ENCODE assay signal across 12 mouse cellular contexts in the genomic region with DNA sequence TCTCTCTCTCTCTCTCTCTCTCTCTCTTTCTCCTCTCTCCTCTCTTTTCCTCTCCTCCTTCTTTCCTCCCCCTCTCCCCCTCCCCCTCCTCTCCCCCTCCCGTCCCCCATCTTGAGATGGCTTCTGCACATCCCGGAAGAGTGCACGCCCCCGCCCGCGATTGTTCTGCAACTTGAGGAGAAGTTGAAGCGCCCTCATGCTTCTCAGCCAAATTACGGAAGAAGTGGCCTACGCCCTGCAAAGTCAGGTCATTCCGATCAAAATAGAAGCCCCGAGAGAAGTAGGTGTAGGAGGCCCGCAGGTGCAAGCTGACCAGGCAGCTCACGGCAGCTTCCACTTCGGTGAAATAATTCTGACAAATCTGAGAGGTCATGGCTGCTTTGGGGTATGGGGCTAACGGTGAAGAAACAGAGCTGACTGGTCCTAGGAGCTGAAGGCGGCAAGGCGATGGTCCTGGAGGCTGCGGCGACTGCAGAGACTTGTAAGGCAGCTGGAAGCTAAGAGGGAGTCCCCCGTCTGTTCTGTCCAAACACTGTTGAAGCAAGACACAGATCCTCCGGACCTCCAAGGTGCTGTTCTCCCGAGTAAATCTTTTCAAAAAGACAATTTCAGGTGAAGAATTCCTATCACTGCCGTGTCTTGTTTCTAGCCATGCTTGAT. TPM values are rescaled to one million over a fixed set of nuclear protein-coding genes. Genes with fewer than 3 reads are reported as not detected.
"Had no signal": no experiment of that assay in that cellular context is flagged by ENCODE, and none has a peak within 500 bp of the region (broad histone marks: within the 10 kb centered on the region; RNA-seq: fewer than 3 reads in every experiment).

No protein-coding gene starts in this region.

- H3K4me1 ChIP-seq: limb, embryonic 10.5 days; limb, embryonic 13.5 days; liver, embryonic 12.5 days; liver, embryonic 15.5 days; midbrain, embryonic 10.5 days had no signal

- H3K27me3 ChIP-seq: liver, embryonic 12.5 days; liver, embryonic 15.5 days had no signal

- H3K4me3 ChIP-seq: limb, embryonic 10.5 days; limb, embryonic 13.5 days; liver, embryonic 12.5 days; liver, embryonic 15.5 days; midbrain, embryonic 10.5 days had no signal

- ATAC-seq: liver, embryonic 12.5 days had no signal

- H3K36me3 ChIP-seq: limb, embryonic 10.5 days; limb, embryonic 13.5 days; liver, embryonic 12.5 days; liver, embryonic 15.5 days; midbrain, embryonic 10.5 days had no signal

- H3K9ac ChIP-seq: limb, embryonic 13.5 days; liver, embryonic 12.5 days; liver, embryonic 15.5 days had no signal

- DNase-seq: kidney, postnatal 14 days; liver; lung, adult 18-20 months; midbrain, embryonic 14.5 days; thymus, adult 18-20 months; thymus, postnatal 36 days had no signal

- H3K27ac ChIP-seq: limb, embryonic 10.5 days; limb, embryonic 13.5 days; liver, embryonic 12.5 days; liver, embryonic 15.5 days; macrophage; midbrain, embryonic 10.5 days had no signal

- H3K9me3 ChIP-seq: limb, embryonic 10.5 days; limb, embryonic 13.5 days; liver, embryonic 12.5 days; liver, embryonic 15.5 days; midbrain, embryonic 10.5 days had no signal

RNA-seq across cellular contexts. Expression of a gene that starts 44.9 kb away (rescaled TPM):
- polyA plus RNA-seq: macrophage had no signal
